Mouse (Mus musculus): ENCODE results near the gene Fdxr.
A peak's percentile ranks its signal among the peaks of the same experiment; 100 is the strongest.

GRCm38 (mm10) chr11:115264862-115265668, 11.8 kb downstream of the Fdxr start:
- TF ChIP-seq EP300 (IDR thresholded peaks at IDR 0.05; ENCODE audit: low read depth) (no peak), CTCF (IDR thresholded peaks at IDR 0.05; ENCODE audit: low read depth) (peak; percentile 61)

All from liver, embryonic 14.5 days (tissue).